Mouse (Mus musculus) cerebellum, adult 8-10 months (tissue): ENCODE results near the gene Bcor.

ENCODE experiments used
- DNase-seq: peaks from one replicate; pipeline ENCODE4 v3.0.0; 2022

Gene Bcor

DNA sequence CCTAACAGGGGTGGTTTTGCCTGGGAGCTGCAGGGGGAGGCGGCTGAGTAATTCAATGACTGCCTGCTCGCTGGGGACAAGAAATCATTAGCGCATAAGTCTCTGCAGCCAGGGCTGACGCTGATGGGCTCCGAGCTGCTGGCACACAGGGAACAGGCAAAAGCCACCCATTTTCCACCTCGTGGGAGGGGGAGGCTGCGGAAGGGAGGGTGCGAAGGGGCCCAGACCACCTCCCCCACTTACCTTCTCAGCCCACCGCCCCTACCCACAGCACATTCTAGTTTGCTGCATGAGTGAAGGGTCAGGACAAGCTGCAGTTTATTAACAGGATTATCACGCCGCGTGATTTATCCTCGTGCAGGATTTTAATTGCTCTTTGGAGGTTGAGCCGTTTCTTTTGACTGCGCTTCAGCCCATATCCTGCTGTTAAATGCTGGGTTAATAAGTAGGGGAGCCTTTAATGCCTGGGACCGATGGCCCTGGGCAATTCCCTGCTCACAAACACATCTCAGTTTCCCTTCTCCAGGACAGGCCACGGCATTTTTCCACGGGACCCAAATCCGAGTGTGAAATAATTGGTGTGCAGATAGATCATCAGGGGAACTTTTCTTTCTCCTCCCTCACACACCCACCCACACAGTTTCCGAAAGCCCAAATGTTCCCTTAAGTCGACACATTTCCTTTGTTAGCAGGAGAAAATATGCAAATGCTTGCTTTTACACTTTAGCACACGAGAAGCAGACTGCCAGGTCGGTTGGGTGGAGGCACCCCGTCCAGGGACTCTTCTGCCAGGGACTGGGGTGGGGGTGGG, 97.8 kb downstream of the Bcor start:
- no peak for DNase-seq

DNA sequence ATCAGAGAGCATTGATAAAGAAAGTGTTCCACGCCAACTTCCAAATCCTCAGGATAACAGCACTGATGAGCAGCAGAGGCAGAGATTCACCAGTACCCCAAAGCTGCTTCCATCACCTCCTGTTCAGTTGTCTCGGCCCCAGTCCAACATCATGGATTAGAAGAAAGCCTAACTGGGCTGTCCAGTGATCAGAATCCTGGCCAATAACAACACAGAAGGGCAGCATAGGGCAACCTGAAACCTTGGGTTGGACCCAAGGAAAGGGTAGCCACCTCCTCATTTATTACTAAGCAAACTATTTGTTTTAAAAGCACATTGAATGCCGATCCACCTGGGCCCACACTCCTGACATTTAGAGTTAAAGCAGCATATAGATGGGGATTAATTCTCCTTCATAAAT, 99.3 kb downstream of the Bcor start:
- DNase-seq = no peak

DNA sequence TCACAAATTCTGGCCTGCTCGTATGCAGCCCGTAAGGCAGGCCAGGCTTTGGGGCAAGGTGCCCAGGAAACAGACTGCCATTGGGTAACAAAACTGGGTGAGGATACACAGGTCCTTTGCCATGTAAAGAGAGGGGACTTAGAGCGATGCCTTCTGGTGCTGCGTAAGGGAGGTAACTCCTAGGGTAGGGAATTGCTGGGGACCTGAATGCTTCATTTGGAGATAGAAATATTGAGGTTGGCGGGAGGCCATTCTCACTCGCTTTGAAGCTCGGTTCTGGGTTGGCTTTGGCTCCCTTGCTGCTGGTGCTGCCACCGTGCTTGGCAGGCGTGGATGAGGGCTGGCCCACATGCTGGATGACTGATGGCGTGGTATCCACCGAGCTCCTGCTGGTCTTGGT, 102.9 kb downstream of the Bcor start:
- peak; percentile 51 for DNase-seq

DNA sequence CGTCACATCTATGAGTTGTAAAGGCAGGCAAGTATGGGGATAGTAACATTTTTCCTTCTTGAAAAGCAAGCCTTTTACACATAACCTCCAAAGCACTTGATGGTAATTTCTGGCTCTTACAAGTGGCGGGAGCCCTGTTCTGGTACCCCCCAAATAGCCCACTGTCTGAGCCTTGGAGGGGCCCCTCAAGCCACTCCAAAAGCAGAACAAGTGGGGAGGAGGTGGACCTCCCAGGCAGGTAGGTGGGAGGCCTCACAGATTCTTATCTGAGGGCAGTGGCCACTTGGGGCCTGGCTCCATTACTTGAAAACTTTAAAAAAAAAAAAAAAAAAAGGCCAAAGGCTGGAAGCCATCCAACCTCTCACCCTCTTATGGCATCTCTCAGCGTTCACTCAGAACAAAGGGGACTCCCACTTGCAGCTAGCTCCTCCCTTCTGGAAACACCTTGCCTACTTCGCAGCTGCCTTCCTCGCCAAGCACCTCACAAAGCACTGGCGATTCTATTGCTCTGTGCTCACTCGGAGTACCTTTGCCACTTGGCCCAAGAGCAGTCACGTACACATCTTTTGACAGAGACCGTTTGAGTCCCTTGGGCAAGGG, 106.7 kb downstream of the Bcor start:
- DNase-seq = no peak

DNA sequence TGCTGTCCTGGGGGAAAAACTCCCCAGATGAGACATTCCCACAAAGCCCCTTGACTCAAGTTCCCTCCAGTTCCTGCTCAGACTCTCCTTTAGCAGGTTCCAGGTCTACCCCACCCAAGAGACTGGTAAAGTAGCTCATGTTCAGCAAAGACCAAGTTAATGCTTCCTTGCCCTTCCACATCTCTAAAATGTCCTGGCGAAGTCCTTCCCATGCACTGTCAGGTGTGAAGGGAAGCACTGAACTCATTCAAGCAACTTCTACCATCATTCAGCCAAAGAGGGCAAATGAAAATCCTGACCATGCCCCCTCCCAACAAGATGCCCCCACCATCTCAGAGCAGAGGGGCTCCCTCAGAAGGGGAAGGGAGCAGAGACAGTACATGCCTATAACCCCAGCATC, 107.5 kb downstream of the Bcor start:
- no peak for DNase-seq

DNA sequence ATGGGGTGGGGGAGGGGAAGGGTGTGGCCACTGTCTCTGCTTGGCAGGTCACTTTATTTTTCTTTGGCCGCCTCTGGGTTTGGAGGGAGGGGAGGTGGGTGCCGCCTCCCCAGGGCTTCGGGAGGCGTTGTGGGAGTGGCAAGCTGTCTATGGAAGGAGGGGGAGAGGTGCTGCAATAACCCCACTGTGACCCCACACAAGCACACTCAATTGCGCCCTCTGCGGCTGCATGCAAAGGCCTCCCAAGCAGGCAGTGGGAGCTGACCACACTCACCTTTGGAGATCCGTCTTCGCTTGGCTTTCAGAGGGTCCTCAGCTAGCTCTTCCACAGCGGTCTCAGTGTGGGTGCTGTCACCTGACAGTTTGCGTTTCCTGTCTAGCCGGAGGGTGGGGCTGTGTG, 111.4 kb downstream of the Bcor start:
- DNase-seq = no peak

DNA sequence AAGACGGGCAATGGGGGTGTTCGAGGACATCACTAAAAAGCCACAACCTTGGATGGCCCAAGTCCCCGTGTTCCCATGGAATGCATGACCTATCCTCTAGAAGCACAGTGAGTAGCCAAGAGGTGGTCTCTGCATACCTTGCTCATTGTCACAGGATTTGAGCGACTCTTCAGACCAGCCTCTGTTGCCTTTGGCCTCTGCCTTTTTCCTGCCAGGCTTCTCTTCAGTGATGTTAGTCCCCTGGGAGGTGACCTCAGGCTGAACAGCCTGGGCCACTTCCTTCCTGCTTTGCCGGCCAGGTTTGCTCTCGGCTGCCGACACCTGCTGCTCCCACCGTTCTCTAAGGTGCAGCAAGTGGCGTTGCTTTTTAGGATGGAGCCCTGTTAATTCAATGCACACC, 112.0 kb downstream of the Bcor start:
- DNase-seq = no peak

DNA sequence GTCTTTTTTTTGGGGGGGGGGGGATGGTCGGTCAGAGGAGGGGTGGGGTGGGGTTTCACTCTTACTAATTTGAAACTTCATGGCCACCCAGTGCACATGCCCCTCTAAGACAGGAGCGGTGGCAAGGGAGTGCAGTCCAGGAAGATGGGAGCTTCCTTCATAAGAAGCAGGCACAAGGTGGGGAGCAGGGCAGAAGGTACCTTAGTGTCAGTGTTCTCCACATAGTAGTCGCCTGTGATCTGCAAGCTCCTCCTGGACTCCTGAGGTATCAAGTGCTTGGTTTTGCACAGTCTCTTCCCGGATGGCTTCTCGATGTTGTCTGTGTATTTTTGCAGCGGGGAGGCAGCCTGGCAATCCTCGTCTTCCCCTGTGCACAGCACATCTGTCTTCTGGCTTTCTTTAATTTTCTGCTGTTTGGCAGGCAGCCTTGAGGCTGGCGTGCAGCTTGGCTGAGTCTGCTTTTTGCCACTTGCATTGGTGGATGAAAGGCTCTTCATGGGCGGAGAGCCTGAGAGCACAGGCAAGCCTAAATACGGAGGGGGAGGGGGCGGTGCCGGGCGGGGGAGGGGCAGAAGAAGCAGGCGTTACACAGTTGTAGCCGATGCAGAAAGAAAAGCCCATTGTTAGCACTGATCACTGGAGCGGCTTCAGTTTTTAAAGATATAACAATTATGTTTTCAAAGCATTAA, 112.8 kb downstream of the Bcor start:
- DNase-seq = no peak

DNA sequence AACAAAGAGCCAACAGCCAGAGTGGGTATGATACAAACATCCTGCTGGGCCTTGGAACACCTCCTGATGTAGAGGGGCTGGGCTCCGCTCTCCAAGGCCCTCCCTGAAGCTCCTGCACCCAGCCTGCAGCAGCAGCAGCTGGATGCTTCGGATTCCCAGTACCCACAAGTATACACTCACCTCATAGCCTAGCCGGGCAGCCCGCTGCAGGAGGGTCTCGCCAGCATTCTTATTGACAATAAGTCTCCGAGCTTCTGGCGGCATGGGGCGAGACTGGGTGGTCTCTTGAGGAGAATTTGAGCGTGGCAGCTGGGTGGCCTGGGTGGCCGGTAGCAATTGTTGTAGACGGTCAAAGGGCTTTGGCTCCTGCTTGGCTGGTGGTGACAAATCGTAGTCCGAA, 113.5 kb downstream of the Bcor start:
- DNase-seq = no peak

DNA sequence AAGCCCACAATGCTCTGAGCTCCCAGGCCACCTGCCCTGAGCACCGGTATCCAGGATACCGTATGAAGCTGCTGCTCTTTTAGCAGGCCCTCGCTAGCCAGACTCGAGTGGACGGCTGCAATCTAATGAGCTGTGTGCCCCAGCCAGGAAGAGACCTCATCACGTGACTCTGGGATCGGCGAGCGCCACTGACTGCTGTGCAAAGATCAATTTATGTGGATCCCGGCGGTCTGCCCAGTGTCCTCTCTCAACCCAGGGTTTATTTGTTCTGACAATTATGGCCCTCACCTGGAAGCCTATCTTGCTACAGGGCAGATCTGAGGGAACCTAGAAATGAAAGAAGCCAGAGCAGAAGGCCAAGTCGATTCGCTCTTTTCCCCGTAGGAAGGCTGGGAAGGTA, 116.8 kb downstream of the Bcor start:
- no peak for DNase-seq

DNA sequence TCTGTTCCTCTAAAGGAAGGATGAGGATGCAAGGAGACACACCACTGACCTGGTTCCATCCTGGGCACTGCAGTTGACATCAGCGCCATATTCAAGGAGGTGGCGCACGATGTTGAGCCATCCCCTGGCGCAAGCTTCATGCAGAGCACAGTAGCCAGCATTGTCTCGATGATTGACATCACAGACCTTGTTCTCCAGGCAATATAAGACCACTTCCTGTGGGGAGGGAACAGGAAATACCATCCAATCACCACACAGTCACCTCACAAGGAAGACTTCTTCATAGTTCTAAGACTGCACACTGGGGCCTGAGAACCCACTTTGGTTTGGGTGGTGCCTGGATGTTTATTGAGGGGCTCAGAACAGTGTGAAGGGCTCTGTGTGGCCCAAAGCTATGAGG, 118.7 kb downstream of the Bcor start:
- no peak for DNase-seq

DNA sequence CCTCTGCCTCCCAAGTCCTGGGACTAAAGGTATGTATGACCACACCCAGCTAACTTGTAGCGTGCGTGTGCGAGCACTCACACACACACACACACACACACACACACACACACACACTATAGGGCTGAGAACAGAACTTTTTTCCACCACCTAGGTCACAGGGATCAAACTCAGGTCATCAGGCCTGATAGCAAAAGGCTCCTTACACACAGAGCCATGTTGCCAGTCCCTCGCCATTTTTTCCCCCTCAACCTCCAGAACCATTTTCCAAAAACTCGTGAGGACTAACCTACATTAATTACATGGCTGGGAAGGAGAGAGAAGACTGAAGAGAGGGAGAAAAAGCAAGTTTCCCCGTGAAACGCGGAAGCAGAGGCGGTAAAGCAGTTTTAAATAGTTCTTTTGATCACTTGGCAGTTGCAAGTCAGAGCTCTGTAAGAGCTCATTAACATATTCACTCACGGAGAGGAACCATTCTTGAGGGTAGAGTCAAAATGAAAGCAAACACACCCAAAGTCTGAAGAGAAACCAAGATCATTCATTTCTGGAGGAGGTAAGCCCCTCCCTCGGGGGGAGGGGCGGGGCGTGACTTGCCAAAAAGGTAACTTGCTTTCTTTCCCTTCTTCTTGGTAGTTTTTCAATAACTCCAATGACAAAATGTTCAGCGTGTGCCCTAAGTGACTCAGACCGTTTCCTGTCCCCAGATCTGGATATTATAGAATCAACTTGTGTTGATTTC, 145.3 kb downstream of the Bcor start:
- no peak for DNase-seq

DNA sequence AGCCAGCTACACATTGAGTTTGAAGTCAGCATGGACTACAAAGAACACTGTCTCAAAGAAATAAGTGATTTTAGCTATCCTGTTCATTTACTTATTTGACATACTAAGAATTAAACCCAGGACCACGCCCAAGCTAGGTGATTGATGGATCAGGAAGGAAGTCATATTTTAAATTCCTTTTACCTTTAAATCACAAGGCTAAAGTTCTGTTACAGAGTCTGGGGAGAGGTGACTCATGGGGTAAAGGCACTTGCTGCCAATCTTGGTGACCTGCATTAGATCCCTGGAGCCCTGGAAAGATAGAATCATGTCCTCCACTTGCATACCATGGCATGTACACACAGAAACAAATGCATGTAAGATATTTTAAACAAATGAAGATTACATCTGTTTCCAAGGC, 149.5 kb downstream of the Bcor start:
- DNase-seq = no peak

DNA sequence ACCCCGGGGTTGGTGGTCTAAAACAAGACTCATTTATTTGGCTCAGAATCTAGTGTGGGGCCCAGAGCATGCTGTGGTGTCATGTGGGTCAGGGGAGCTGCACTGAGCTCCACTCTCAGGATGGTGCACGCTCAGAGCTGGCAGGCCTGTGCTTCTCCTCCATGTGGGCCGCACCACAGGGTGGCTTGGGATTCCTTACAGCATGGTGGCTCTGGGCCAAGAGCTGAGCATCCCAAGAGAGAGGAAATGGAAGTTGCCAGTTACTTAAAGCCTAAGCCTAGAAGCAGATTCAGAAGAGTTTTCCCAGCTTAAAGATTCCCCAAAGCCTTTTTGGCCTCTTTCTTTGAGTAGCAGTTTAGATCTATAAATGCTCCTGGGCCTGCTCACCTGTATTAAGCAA, 151.1 kb downstream of the Bcor start:
- DNase-seq = no peak

DNA sequence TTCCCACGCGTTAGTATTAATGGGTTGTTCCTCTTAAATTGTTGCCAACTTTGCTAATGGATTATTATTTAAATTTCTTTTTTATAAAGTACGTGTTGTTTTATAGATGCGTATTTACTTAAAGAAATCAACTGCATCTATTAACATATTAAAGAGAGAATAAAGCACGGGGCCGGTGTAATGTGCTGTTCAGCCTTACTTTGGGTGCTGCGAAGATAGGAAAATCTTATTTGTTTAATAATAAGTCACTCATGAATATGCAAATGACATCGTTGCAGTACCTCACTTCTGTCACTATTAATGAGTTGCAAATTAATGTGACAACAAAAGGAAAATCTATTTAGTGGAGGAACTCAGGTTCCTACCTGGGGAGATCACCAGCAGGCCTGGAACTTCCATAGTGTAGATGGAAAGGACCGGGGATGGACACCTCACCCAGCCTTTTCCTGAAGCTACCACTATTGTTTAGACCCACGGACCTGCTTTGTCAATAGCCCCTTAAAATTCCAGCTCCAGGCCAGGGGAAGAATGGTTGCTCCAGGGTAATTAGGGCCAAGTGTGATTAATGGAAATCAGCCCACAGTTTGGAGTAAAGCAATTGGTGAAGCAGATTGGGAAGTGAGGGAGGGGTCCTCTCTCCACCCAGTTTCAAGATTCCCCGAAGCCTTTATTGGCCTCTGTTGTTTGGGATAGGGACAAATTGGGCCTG, 152.2 kb downstream of the Bcor start:
- no peak for DNase-seq

DNA sequence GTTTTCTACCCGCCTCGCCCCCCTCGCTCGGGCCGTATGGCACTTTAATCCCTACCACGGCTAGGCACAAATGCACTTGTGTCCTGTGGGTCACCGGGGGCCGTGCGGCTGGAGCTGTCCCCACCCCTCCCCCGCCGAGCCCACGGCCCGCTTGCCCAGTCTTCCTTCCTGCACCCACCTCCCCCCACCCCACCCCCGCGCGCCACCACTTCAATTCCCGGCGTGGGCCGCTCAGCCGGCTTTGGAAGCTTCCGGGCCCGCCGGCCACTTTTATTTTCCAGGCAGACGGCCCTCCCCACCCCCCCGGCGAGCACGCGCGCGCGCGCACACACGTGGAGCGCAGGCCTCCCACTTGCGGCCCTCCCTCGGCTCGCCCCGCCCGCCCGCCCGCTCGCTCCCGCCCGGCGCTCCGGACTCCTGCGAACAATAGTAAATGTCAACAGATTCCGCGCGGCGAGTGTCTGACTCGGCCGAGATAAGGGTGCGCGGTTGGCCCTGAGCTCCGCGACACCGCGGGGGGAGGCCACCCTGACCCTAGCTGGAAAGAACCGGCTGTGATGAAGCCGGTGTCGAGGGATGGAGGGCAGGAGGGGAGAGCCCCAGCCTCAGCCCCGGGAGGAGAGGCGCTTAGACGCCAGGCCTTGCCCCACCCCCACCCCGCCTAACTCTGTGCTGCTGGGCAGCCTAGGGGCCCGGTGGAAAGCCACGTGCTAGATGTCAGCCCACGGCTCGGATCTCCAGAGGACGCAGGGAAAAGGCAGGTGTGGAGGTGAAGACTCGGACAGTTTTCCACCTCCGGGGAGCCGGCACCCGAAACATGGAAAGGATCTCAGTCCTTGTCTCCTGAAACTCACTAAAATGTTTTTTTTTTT, 153.0 kb downstream of the Bcor start:
- no peak for DNase-seq

DNA sequence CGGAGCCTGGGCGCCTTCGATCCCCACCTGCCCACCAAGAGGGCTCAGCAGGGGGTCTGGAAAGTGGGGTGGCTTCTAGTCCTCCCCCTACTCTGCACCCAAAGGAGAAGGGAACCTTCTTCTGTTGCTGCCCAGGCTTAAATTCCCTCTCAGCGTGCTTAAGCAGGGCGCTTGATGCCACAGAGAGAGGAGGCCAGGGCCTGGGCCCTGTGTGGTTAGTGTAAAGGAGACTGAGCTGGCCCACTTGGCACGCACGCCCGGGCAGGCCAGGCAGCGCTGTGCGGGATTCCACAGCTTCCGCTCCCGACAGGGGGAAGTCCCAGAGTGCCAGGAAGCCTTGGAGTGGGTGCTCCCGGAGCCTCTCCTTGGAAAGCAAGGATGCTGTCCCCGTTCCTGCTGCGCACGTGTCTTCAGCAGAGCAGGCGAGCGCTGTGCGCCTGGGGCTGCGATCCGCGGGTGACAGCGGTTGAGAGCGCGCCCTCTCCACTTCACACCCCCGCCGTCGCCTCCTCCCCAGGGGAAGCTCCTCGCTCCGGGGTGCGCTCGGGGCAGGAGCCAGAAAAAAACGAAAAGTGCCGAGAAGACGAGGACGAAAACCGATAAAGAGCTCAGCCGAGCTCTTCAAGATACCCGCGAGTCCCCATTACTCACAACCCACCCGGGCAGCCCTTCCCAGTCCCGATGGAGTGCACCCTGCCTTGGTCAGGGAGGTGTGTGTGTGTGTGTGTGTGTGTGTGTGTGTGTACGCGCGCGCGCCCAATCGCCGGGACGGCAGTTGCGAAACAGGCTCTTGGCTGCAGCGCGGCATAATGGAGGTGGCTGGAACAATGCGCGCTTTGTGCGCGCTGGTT, 153.9 kb downstream of the Bcor start:
- peak; percentile 35 for DNase-seq

DNA sequence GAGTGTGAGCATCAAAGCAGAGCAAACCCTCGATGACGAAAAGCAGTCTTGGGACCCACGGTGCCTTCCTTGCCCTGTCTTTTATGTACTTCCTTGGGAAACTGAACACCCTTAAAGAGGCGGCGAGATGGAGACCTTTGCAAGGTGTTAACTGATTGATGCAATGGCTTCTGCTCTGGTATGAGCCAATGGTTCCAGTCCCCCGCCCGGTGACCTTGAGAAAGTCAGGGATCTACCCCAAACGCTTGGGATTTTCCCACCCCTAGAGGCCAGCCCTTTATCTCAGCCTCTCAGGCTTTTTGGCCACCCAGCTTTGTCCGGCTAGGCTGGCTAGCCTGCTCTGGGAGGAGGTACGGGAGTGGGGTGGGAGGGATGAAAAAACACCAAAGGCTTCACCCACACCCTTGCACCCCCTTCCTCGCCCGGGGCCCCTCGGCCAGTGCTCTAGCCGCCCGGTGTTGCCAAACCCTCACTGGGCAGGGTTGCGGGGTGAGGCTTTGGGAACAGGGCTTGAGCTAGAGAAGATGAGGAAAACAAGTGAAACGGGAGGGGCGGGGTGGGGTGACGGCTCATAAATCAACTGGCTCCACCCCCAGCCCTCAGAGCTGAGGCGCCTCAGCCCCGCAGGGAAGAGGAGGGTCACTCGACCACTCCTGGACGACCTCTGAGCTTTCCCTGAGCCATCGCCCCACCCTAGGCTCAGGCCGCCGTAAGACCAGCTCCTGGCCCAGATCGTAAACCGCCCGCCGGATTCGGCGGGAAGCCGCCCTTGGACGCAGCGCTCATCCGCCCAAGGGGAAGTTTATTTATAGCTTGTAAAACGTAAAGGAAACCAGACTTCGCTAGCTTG, 154.7 kb downstream of the Bcor start:
- DNase-seq = no peak

DNA sequence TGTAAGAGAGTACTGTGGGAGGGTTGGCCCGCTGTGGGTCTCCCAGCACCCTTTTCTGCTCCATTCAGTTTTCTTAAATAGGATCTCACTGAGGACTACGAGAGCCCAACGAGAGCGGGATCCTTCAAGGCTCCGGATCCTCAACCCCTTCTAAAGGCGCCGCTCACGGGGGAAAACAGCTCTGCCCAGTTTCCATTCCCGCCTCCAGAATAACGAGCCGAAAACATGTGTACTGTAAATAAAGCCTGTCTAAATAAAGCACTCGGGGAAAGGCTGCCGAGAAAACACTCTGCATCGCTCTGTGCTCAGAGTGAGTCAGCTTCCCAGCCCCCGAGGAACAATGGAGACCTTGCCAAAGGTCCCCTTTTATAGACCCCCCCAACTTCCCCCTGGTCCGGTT, 155.7 kb downstream of the Bcor start:
- no peak for DNase-seq

DNA sequence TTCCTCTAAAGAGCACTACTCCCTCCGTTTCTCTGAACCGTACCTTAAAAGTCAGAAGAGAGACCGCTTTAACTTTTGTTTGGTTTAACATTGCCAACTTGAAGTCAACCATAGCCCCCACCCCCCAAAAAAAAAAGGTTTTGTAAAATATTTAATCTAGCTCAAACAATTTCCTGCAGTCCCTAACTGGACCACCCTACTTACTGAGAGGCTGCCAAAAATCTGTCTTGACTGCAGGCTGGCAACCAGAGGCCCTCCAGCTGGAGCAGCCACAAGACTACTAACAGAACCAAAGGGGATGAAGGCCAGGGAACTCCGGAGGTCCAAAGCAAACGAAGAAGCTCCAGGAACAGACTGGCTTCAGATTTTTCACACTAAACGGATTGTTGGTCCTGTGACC, 156.2 kb downstream of the Bcor start:
- no peak for DNase-seq
